Mouse (Mus musculus): ENCODE measurements at regions not wholly inside any gene's neighbourhood (a gene's known extent, or its start where the extent isn't known, plus 50 kb on each side); places are given as distances from the start of the nearest gene placed in this dataset.

GRCm38 (mm10) chr2:9564487-9565043 lies 316.5 kb upstream of the 4930412O13Rik start:
- intact Hi-C loops (cut with DNase I), result no loop called here
- Histone ChIP-seq H3K27ac (no peak overlapping the region), H3K4me3 (no peak overlapping the region)
- DNase-seq (ENCODE audit: extremely low spot score in 1 of 2, low spot score in 2 of 2), result no peak
- no peak for TF ChIP-seq CTCF (IDR thresholded peaks at IDR 0.05)

GRCm38 (mm10) chr2:9569220-9569619 lies 311.8 kb upstream of the 4930412O13Rik start:
- Histone ChIP-seq H3K27ac (no peak overlapping the region), H3K4me3 (no peak overlapping the region)
- DNase-seq (ENCODE audit: extremely low spot score in 1 of 2, low spot score in 2 of 2), result no peak
- intact Hi-C loops (cut with DNase I), result no loop called here
- TF ChIP-seq CTCF (IDR thresholded peaks at IDR 0.05), result no peak

- Histone ChIP-seq H3K4me3 (no peak overlapping the region), H3K27ac (no peak overlapping the region)
- TF ChIP-seq CTCF (IDR thresholded peaks at IDR 0.05), result no peak
- peak in 1 of 2 experiments; percentile 23 for DNase-seq (ENCODE audit: extremely low spot score in 1 of 2, low spot score in 2 of 2)
- intact Hi-C loops (cut with DNase I), result no loop called here
Observed at GRCm38 (mm10) chr2:9574196-9574595, 306.9 kb upstream of the 4930412O13Rik start.

GRCm38 (mm10) chr2:9574651-9575050 lies 306.4 kb upstream of the 4930412O13Rik start:
- intact Hi-C loops (cut with DNase I), result no loop called here
- no peak overlapping the region for H3K27ac ChIP-seq
- no peak for DNase-seq (ENCODE audit: extremely low spot score in 1 of 2, low spot score in 2 of 2)
- TF ChIP-seq CTCF (IDR thresholded peaks at IDR 0.05), result no peak
- H3K4me3 ChIP-seq, result no peak overlapping the region

GRCm38 (mm10) chr2:9577868-9578267 lies 303.2 kb upstream of the 4930412O13Rik start:
- intact Hi-C loops (cut with DNase I), result no loop called here
- no peak for TF ChIP-seq CTCF (IDR thresholded peaks at IDR 0.05)
- DNase-seq (ENCODE audit: extremely low spot score in 1 of 2, low spot score in 2 of 2), result no peak
- Histone ChIP-seq H3K27ac (no peak overlapping the region), H3K4me3 (no peak overlapping the region)

GRCm38 (mm10) chr2:9587389-9587788 lies 293.7 kb upstream of the 4930412O13Rik start:
- TF ChIP-seq CTCF (IDR thresholded peaks at IDR 0.05), result no peak
- Histone ChIP-seq H3K4me3 (no peak overlapping the region), H3K27ac (no peak overlapping the region)
- intact Hi-C loops (cut with DNase I), result no loop called here
- no peak for DNase-seq (ENCODE audit: extremely low spot score in 1 of 2, low spot score in 2 of 2)

DNA sequence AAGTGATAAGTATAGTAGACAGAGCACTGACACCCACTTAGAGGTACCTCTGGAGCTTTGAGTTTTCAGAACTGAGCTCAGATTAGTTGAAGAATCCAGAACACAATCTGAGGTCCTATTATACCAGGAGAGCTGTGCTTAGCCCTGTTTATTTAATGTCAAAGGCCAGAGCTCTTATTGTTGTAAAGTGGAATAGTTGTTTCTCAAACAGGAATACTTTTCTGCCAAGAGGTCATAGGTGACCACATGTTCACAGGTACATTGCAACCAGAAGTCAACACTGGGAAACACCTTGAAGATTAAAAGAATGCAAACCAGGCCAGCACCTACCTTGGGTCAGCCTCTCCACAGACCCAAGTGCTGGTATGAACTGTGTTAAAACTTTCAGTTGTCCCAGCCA lies 291.9 kb upstream of the 4930412O13Rik start:
- no peak overlapping the region for H3K4me3 ChIP-seq
- DNase-seq (ENCODE audit: extremely low spot score in 1 of 2, low spot score in 2 of 2), result no peak
- intact Hi-C loops (cut with DNase I), result no loop called here
- no peak for TF ChIP-seq CTCF (IDR thresholded peaks at IDR 0.05)
- no peak overlapping the region for H3K27ac ChIP-seq

DNA sequence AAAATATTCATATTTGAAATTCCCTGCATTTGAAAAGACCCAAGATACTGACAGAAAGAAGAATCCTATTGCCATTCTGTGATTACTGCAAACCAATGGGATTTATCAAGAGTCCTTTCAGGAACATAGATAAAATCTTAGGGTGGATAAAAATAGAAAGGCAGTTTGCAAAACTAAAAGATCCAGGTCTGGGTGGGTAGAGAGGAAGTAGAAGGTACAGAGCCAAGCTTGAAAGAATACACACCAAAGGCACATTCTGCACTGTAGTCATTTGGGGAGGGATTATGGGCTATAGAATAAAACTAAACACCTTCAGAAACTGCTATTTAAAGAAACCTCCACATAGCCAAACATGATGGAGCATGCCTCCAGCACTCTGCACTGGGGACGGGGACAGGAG lies 288.5 kb upstream of the 4930412O13Rik start:
- no peak overlapping the region for H3K27ac ChIP-seq
- H3K4me3 ChIP-seq, result no peak overlapping the region
- intact Hi-C loops (cut with DNase I), result no loop called here
- DNase-seq (ENCODE audit: extremely low spot score in 1 of 2, low spot score in 2 of 2), result no peak
- TF ChIP-seq CTCF (IDR thresholded peaks at IDR 0.05), result no peak

DNA sequence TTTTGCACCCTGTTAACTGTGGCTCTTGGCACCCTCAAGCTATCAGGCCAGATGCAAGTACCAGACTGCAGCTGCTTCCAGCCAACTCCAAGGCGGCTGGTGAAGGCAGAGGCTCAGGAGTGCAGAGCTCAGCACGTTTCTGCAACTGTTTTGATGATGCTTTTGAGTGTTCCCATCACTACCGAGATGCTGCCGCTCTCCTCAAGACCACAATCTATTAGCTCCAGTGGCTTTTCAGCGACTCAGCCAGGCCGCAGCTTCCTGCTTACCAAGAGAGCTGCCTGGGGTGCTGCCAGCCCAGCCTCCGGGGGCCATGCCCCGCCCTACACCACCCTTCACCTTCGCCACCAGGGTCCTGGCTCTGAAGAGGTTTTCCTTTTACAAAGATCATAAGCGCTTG lies 287.1 kb upstream of the 4930412O13Rik start:
- no peak for DNase-seq (ENCODE audit: extremely low spot score in 1 of 2, low spot score in 2 of 2)
- no peak overlapping the region for H3K4me3 ChIP-seq
- H3K27ac ChIP-seq, result no peak overlapping the region
- intact Hi-C loops (cut with DNase I), result no loop called here
- TF ChIP-seq CTCF (IDR thresholded peaks at IDR 0.05), result no peak

DNA sequence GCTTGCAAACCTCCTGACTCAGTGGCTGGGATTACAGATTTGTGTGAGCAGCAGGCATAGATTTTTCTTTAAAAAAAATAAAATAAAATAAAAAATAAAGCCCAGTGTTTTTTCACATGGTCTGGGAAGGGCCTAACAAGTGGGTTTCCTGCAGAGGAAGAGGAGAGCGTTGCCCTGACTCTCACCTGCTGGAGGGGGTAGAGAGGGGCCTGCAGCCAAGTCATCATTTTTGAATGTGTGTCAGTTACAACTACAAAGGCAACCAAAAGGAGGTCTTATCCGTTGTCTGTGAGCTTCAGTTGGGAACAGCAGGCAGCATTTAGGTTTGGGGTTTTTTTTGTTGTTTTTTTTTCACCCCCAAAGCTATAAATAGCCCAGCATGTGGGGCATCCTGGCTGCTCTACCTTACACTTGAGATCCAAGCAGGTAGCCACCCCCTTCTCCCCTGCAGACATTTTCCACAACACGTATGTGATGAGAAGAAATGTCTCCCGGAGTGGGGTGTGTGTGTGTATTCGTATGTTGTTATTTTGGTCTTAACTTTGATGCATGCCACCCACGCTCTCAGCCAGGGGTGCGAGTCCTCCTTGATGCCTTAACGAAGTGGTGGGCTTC lies 285.7 kb upstream of the 4930412O13Rik start:
- no peak overlapping the region for H3K4me3 ChIP-seq
- no peak for DNase-seq (ENCODE audit: extremely low spot score in 1 of 2, low spot score in 2 of 2)
- TF ChIP-seq CTCF (IDR thresholded peaks at IDR 0.05), result no peak
- intact Hi-C loops (cut with DNase I), result no loop called here
- H3K27ac ChIP-seq, result no peak overlapping the region

- no peak overlapping the region for H3K27ac ChIP-seq
- TF ChIP-seq CTCF (IDR thresholded peaks at IDR 0.05), result no peak
- DNase-seq (ENCODE audit: extremely low spot score in 1 of 2, low spot score in 2 of 2), result no peak
- no peak overlapping the region for H3K4me3 ChIP-seq
- intact Hi-C loops (cut with DNase I), result no loop called here
Observed at GRCm38 (mm10) chr2:9596135-9596534, 284.9 kb upstream of the 4930412O13Rik start.

GRCm38 (mm10) chr2:9604984-9605383 lies 276.1 kb upstream of the 4930412O13Rik start:
- DNase-seq (ENCODE audit: extremely low spot score in 1 of 2, low spot score in 2 of 2), result no peak
- Histone ChIP-seq H3K4me3 (no peak overlapping the region), H3K27ac (no peak overlapping the region)
- TF ChIP-seq CTCF (IDR thresholded peaks at IDR 0.05), result no peak
- intact Hi-C loops (cut with DNase I), result no loop called here

GRCm38 (mm10) chr2:9607547-9607946 lies 273.5 kb upstream of the 4930412O13Rik start:
- no peak for DNase-seq (ENCODE audit: extremely low spot score in 1 of 2, low spot score in 2 of 2)
- TF ChIP-seq CTCF (IDR thresholded peaks at IDR 0.05), result no peak
- intact Hi-C loops (cut with DNase I), result no loop called here
- H3K4me3 ChIP-seq, result no peak overlapping the region
- no peak overlapping the region for H3K27ac ChIP-seq

Measured in left cerebral cortex, adult 2 months (tissue).